Mouse (Mus musculus) spleen, postnatal 14 days (tissue): Measurements from ENCODE around the gene 4933411K16Rik.

Experiments
- DNase-seq, 2 experiments: peaks; one replicate each; pipeline ENCODE4 v3.0.0; 2021 to 2022; ENCODE audit warnings: low spot score in 2 of 2

Gene 4933411K16Rik

GRCm38 (mm10) chr19:42051948-42052347, at the start of gene 4933411K16Rik:
Gene 4933411K16Rik, plus strand, starts transcription at chr19:42052248.
- DNase-seq = no peak

GRCm38 (mm10) chr19:42004258-42004657, 47.8 kb upstream of the 4933411K16Rik start:
- no peak for DNase-seq

- DNase-seq = no peak
These were observed 46.4 kb upstream of the 4933411K16Rik start for GRCm38 (mm10) chr19:42005616-42006015.

- DNase-seq = no peak
These were observed 45.5 kb upstream of the 4933411K16Rik start for GRCm38 (mm10) chr19:42006568-42006967.

GRCm38 (mm10) chr19:42008586-42008985, 43.5 kb upstream of the 4933411K16Rik start:
- no peak for DNase-seq

GRCm38 (mm10) chr19:42009067-42009466, 43.0 kb upstream of the 4933411K16Rik start:
- DNase-seq = no peak

GRCm38 (mm10) chr19:42010436-42010835, 41.6 kb upstream of the 4933411K16Rik start:
- no peak for DNase-seq

GRCm38 (mm10) chr19:42011123-42011522, 40.9 kb upstream of the 4933411K16Rik start:
- no peak for DNase-seq

GRCm38 (mm10) chr19:42014231-42014825, 37.7 kb upstream of the 4933411K16Rik start:
- DNase-seq = no peak

- DNase-seq = no peak
These were observed 37.0 kb upstream of the 4933411K16Rik start for GRCm38 (mm10) chr19:42015001-42015400.

GRCm38 (mm10) chr19:42016251-42016650, 35.8 kb upstream of the 4933411K16Rik start:
- no peak for DNase-seq

- DNase-seq = no peak
These were observed 35.2 kb upstream of the 4933411K16Rik start for GRCm38 (mm10) chr19:42016840-42017239.

GRCm38 (mm10) chr19:42017399-42018247, 34.4 kb upstream of the 4933411K16Rik start:
- no peak for DNase-seq

GRCm38 (mm10) chr19:42019011-42019522, 33.0 kb upstream of the 4933411K16Rik start:
- DNase-seq = no peak

- DNase-seq = no peak
These were observed 30.1 kb upstream of the 4933411K16Rik start for GRCm38 (mm10) chr19:42021681-42022541.

- no peak for DNase-seq
These were observed 29.6 kb upstream of the 4933411K16Rik start for GRCm38 (mm10) chr19:42022542-42022848.

GRCm38 (mm10) chr19:42026158-42026557, 25.9 kb upstream of the 4933411K16Rik start:
- peak; percentile 41 to 64 for DNase-seq

GRCm38 (mm10) chr19:42031112-42031511, 20.9 kb upstream of the 4933411K16Rik start:
- DNase-seq = no peak

GRCm38 (mm10) chr19:42033611-42034010, 18.4 kb upstream of the 4933411K16Rik start:
- no peak for DNase-seq

GRCm38 (mm10) chr19:42034146-42034775, 17.8 kb upstream of the 4933411K16Rik start:
- DNase-seq = no peak

GRCm38 (mm10) chr19:42034881-42035455, 17.1 kb upstream of the 4933411K16Rik start:
- DNase-seq = no peak
